Mouse (Mus musculus) stomach, embryonic 15.5 days (tissue): ENCODE data around the gene Higd2a. TPM values are rescaled to one million over a fixed set of nuclear protein-coding genes. Genes with fewer than 3 reads are reported as not detected.

ENCODE experiments used
- ATAC-seq: fragments of 200-750 bp; cut with Nextera tagmentation; 2 replicates; pipeline ENCODE4 v1.8.0; 2017; ENCODE audit warnings: low read depth, moderate number of reproducible peaks, moderate TSS enrichment; ENCODE audit not compliant: insufficient read depth, low FRiP score
- H3K27ac ChIP-seq: fragments of 300-500 bp; sonication (generic); 2 replicates; pipeline ENCODE4 v1.5.1; 2015; ENCODE audit warnings: mild to moderate bottlenecking, inconsistent platforms
- H3K27me3 ChIP-seq: fragments of 300-500 bp; sonication (generic); replicated peaks from 2 replicates; pipeline ENCODE4 v1.6.1; 2015; ENCODE audit warnings: inconsistent platforms
- H3K36me3 ChIP-seq: fragments of 300-500 bp; sonication (generic); 2 replicates; pipeline ENCODE4 v1.6.1; 2015; ENCODE audit warnings: inconsistent platforms
- H3K4me1 ChIP-seq: fragments of 300-500 bp; sonication (generic); 2 replicates; pipeline ENCODE4 v1.6.1; 2015; ENCODE audit warnings: inconsistent platforms
- H3K4me2 ChIP-seq: fragments of 300-500 bp; sonication (generic); 2 replicates; pipeline ENCODE4 v1.6.1; 2015; ENCODE audit warnings: mild to moderate bottlenecking, inconsistent platforms
- H3K4me3 ChIP-seq: fragments of 300-500 bp; sonication (generic); replicated peaks from 2 replicates; pipeline ENCODE4 v1.5.1; 2015; ENCODE audit warnings: inconsistent platforms
- H3K9ac ChIP-seq: fragments of 300-500 bp; sonication (generic); 2 replicates; pipeline ENCODE4 v1.6.1; 2015; ENCODE audit warnings: inconsistent platforms
- H3K9me3 ChIP-seq: fragments of 300-500 bp; sonication (generic); 2 replicates; pipeline ENCODE4 v1.6.1; 2016; ENCODE audit warnings: inconsistent platforms
- WGBS: fragments of 180-500 bp; shearing (Covaris S2); methylation state at CpG from one replicate; pipeline ENCODE4 v1.1.7; 2015; 5-methylcytosine and 5-hydroxymethylcytosine counted together
- polyA plus RNA-seq: library from polyadenylated mRNA; unstranded; fragments of >200 nt; fragmentation: Nextera tagmentation; extraction: Ambion mirVana; gene quantifications from 2 replicates; pipeline ENCODE4 v1.2.1, GENCODE M21; 2015

Gene Higd2a
- polyA plus RNA-seq: 193 and 207 TPM in 2 replicates

DNA sequence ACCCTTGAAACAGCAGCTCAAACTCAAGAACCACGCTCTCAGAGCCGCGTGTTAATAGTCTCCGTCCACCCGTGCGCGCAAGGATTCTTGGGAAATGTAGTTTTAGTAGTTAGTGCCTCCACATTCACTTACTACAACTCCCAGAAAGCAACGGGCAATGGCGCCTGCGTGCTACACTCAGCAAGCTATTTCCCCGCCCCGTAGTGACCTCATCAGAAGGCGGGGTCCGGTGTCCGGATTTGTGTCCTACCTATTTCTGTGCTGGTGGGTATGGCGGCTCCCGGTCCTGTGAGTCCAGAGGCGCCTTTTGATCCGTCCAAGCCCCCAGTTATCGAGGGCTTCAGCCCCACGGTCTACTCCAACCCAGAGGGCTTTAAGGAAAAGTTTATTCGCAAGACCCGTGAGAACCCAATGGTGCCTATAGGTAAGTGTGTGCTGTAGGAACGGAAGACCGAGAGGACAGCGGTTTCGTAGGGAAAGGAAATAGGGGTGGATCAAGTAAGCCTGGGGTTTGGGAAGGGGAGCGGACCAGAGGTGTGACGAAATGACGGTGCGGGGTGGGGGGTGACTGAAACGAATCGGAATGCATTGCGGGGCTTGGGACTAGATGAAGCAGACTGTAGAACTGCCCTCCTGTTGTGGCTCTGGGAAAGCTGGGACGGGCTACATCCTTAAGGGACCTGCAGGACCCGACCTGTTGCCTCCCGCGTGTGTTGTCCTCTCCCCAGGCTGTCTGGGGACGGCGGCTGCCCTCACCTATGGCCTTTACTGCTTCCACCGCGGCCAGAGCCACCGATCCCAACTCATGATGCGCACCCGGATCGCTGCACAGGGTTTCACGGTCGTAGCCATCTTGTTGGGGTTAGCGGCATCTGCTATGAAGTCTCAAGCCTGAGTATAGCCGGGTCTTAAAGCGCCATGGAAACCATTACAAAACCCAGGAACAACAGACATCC lies at the start of gene Higd2a, which contains the start of gene Nop16:
Gene Higd2a (plus strand): TSS at position 212 of the 956 bp plus-strand sequence.
Gene Nop16 (minus strand): TSS at position 95 of the 956 bp plus-strand sequence.
- peaks cover 12% of the 10 kb centered on the region; the same call in 1 of the 2 replicates for H3K36me3 ChIP-seq
- WGBS: under 1% methylated on average over 51 of the region's 51 CpGs

DNA sequence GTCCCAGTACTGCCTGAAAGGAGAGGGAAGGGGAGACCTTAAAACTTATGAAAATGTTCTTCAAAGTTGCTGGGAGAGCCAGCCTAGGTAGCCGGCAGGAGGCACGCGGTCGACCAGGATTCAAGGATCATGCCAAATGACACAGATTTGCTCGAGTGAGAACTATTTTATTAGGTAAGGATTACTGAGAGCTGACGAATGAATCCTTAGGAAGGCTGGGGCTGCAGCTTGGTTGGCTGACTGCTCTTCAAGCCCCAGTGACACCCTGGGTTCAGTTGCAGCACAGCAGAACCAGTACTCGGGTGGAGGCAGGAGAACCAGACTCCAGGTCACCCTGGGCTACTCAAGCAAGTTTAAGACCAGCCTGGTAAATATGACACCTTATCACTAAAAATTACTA lies 42.0 kb upstream of the Higd2a start:
- Histone ChIP-seq H3K9ac (no peak overlapping the region), H3K4me3 (no peak overlapping the region), H3K27ac (no peak overlapping the region), H3K27me3 (no peaks in the 10 kb centered on the region), H3K36me3 (peaks cover 22% of the 10 kb centered on the region), H3K4me2 (no peak overlapping the region), H3K9me3 (no peaks in the 10 kb centered on the region), H3K4me1 (no peaks in the 10 kb centered on the region)
- ATAC-seq: no peak
- WGBS: 84% methylated on average over 7 of the region's 7 CpGs

More for the DNA sequence above, at the start of gene Higd2a, which contains the start of gene Nop16:
- Histone ChIP-seq H3K9me3 (no peaks in the 10 kb centered on the region), H3K9ac (peak within 1 kb of the TSS; percentile 84), H3K4me3 (peak within 1 kb of the TSS; percentile 87), H3K4me1 (0 out of 2 replicates have a peak, but pooled peaks cover 6% of the 10 kb centered on the region), H3K4me2 (peak within 1 kb of the TSS; percentile 77), H3K27ac (peak within 1 kb of the TSS; percentile 89), H3K27me3 (no peaks in the 10 kb centered on the region)
- peak; percentile 97 for ATAC-seq

DNA sequence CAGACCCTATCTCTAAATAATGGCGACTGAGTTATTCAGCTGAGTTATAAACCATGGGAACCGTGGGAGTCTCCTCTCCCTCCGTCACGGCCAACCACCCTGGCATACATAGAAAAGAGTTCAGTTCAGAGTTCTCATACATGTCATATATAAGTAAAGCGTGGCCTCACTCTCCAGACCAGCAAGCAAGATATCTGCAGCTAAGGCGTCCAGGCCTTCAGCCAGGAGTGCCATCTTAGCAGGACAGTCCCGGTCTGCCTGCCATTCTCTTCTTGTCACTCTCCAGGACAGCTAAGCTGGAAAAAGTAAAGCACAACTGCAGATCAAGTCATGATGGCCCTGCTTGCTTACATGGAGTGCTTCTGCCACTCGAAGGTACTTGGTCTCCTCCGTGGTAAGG lies 33.8 kb upstream of the Higd2a start:
- WGBS: 86% methylated on average over 9 of the region's 9 CpGs
- no peak overlapping the region for H3K27ac ChIP-seq
- no peak overlapping the region for H3K4me3 ChIP-seq
- H3K36me3 ChIP-seq: peaks cover 60% of the 10 kb centered on the region
- no peaks in the 10 kb centered on the region for H3K4me1 ChIP-seq
- H3K4me2 ChIP-seq: no peak overlapping the region
- H3K9ac ChIP-seq: no peak overlapping the region
- no peak for ATAC-seq
- H3K9me3 ChIP-seq: no peaks in the 10 kb centered on the region
- no peaks in the 10 kb centered on the region for H3K27me3 ChIP-seq

- H3K27ac ChIP-seq: no peak overlapping the region
- H3K27me3 ChIP-seq: no peaks in the 10 kb centered on the region
- H3K4me2 ChIP-seq: no peak overlapping the region
- WGBS: 87% methylated on average over 3 of the region's 3 CpGs
- H3K9ac ChIP-seq: no peak overlapping the region
- no peaks in the 10 kb centered on the region for H3K4me1 ChIP-seq
- no peaks in the 10 kb centered on the region for H3K9me3 ChIP-seq
- ATAC-seq: no peak
- H3K4me3 ChIP-seq: no peak overlapping the region
- H3K36me3 ChIP-seq: peaks cover 66% of the 10 kb centered on the region
Measured at GRCm38 (mm10) chr13:54556796-54557195, 33.2 kb upstream of the Higd2a start.

DNA sequence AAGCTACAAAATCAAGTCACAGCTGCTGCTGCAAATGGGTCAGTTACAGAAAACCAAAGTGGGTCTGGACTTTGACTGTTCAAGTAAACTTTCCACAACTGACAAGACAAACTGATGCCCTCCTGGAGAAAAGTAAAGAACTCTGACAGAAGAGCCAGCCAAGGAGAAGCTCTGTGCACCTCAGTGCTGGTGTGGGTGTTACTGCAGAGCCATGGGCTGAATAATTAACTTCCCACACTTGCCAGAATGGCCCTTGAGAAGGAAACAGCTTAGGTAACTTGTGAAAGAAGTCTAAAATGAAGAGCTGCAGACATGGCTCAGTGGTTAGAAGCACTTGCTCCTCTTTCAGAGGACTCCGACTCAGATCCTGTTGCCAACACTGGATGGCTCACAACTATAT lies 32.4 kb upstream of the Higd2a start:
- no peak overlapping the region for H3K27ac ChIP-seq
- H3K4me1 ChIP-seq: no peaks in the 10 kb centered on the region
- H3K36me3 ChIP-seq: peaks cover 69% of the 10 kb centered on the region
- H3K27me3 ChIP-seq: no peaks in the 10 kb centered on the region
- no peak overlapping the region for H3K4me3 ChIP-seq
- H3K9me3 ChIP-seq: no peaks in the 10 kb centered on the region
- 91% methylated on average over 1 of the region's 1 CpGs for WGBS
- H3K9ac ChIP-seq: no peak overlapping the region
- no peak overlapping the region for H3K4me2 ChIP-seq
- ATAC-seq: no peak

DNA sequence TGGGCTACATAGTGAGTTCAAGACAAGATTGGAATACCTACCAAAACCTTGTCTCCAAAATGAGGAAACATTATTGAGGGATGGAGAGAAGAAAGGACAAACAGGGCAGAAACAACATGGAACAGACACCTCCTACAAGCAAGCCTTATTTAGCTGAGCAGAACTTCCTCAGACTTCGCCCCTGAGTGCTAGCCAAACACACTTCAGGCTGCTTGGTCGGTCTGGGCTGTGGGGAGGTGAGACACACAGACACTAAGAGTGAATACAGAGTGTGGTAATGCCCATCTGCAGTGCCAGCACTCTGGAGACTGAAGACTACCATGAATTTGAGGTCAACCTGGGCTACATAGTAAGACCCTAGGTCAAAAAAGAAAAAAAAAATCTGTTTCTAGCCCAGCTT lies 30.4 kb upstream of the Higd2a start:
- Histone ChIP-seq H3K4me1 (peaks cover 5% of the 10 kb centered on the region), H3K4me3 (no peak overlapping the region), H3K27me3 (no peaks in the 10 kb centered on the region), H3K27ac (no peak overlapping the region), H3K9ac (no peak overlapping the region), H3K9me3 (no peaks in the 10 kb centered on the region), H3K36me3 (peaks cover 59% of the 10 kb centered on the region), H3K4me2 (no peak overlapping the region)
- 90% methylated on average over 2 of the region's 2 CpGs for WGBS
- ATAC-seq: no peak

- WGBS: 94% methylated on average over 7 of the region's 7 CpGs
- H3K27me3 ChIP-seq: no peaks in the 10 kb centered on the region
- peaks cover 58% of the 10 kb centered on the region for H3K36me3 ChIP-seq
Measured at GRCm38 (mm10) chr13:54560608-54561007, 29.4 kb upstream of the Higd2a start.

GRCm38 (mm10) chr13:54562562-54562961 lies 27.4 kb upstream of the Higd2a start:
- Histone ChIP-seq H3K36me3 (peaks cover 38% of the 10 kb centered on the region), H3K9me3 (no peaks in the 10 kb centered on the region), H3K27me3 (no peaks in the 10 kb centered on the region), H3K27ac (no peak overlapping the region), H3K4me2 (no peak overlapping the region), H3K9ac (no peak overlapping the region), H3K4me3 (no peak overlapping the region), H3K4me1 (peaks cover 8% of the 10 kb centered on the region)
- no peak for ATAC-seq
- 84% methylated on average over 7 of the region's 7 CpGs for WGBS

More at GRCm38 (mm10) chr13:54560608-54561007, 29.4 kb upstream of the Higd2a start:
- no peak overlapping the region for H3K4me2 ChIP-seq
- H3K9ac ChIP-seq: no peak overlapping the region
- H3K9me3 ChIP-seq: no peaks in the 10 kb centered on the region
- ATAC-seq: no peak
- peaks cover 7% of the 10 kb centered on the region for H3K4me1 ChIP-seq
- no peak overlapping the region for H3K27ac ChIP-seq
- no peak overlapping the region for H3K4me3 ChIP-seq

DNA sequence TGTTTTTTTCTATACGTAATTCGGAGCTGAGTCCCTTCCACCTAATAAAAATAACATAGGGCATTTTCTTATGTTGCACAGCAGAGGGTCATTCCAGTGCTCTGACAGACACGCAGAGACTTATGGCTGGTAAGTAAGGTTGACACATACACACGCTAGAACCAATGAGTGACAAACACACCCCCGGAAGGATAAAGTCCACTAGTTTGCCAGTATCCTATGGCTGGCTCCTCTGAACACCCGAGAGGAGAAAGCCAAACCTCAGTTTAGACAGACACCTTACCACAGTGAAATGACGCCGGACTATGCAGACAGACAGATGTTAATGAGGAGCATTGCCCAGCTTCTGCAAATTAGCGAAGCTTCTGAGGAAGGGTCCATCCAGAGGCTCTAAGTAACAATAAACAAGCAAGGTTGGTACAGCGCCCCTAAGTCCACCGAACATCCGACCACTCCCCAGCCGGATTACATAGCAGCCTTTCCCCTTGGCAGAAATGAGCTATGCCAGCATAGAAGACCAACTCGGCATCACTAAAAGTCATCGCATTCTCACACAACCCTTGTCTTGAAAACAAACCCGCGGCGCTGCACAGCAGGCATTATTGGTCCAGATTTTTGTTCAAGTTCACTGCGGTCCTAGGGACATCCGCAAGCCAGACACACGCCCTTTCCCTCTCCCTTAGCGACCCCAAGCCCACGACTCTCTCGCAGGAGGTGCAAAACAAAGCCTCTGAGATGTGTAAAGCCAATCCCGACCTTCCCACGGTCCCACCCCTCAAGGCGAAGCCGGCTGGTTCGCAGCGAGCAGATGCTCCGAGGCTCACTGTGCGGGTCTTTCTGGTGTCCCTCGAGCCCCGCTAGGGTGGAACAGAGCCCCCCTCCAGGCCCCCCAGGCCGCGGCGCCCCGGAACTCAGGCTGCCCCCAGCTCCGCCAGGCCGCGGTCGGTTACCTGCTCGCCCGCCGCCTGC lies 25.5 kb upstream of the Higd2a start:
- peak; percentile 19 for ATAC-seq
- 9% methylated on average over 45 of the region's 45 CpGs for WGBS
- Histone ChIP-seq H3K4me1 (peaks cover 8% of the 10 kb centered on the region), H3K4me2 (peak overlapping the region; percentile 80), H3K9me3 (no peaks in the 10 kb centered on the region), H3K9ac (peak overlapping the region; percentile 97), H3K27ac (0 out of 2 replicates have a peak overlapping the region, but pooled peaks have one; percentile 54), H3K36me3 (peaks cover 22% of the 10 kb centered on the region), H3K27me3 (no peaks in the 10 kb centered on the region), H3K4me3 (peak overlapping the region; percentile 99)

DNA sequence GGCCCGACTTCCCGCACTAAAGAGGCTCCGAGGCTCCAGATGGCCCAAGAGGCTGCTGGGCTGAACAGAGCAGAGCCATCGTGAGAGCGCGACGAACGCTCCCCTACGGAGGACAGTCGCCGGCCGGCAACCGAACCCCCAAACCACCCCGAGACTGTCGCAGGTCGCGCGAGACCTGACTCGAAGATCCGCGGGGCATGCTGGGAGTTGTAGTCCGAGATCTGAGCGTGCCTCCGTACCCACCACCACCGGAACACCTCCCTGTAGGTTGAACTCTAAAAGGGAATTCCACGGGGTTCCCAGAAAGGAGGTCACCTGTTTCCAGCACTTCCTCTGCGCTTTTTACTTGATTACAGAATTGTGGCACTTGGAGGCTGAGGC lies 24.8 kb upstream of the Higd2a start, which contains the start of gene 4833439L19Rik:
Gene 4833439L19Rik (minus strand): TSS at position 235 of the 381 bp plus-strand sequence.
- ATAC-seq: peak; percentile 93
- WGBS: under 1% methylated on average over 27 of the region's 27 CpGs
- Histone ChIP-seq H3K36me3 (peaks cover 20% of the 10 kb centered on the region), H3K9ac (peak within 1 kb of the TSS; percentile 97), H3K9me3 (no peaks in the 10 kb centered on the region), H3K4me2 (peak within 1 kb of the TSS; percentile 80), H3K4me3 (peak within 1 kb of the TSS; percentile 99), H3K4me1 (peaks cover 8% of the 10 kb centered on the region), H3K27ac (peak within 1 kb of the TSS; percentile 73), H3K27me3 (no peaks in the 10 kb centered on the region)

DNA sequence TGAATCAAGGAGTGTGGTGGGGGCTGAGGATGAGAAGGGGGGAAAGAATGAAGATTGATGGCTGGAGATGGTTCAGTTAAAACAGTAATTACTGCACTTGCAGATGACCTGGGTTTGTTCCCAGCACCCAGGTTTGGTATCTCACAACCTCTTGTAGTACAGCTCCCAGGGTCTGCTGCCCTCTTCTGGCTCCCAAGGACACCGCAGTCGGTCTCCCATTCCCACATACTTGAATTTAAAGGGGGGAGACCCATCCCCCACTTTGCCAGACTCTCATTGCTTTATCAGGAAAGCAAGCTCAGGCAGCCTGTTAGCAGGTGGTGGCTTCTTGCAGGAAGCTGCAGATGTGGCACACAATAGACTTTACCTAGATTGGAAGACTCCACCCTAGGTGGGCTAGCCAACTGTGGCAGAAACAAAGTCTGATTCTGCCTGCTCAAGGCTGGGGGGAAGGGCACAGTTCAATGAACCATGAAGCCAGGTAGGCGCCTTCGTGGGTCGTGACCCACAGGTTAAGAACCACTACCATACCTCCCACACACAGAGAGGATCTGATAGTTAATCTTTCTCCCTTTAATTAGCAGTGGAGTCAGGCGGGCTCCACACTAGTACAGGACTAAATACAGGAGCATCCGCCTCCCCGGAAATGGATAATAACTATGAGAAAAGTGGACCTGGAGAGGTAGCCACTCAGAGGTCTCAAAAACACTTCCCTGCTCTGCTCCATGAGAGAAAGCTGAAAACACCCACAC lies 24.2 kb upstream of the Higd2a start:
- peak; percentile 12; the same call in 1 of the 2 replicates for ATAC-seq
- no peak overlapping the region for H3K9ac ChIP-seq
- no peaks in the 10 kb centered on the region for H3K9me3 ChIP-seq

More for the DNA sequence above, 24.2 kb upstream of the Higd2a start:
- H3K27ac ChIP-seq: peak overlapping the region; percentile 73
- peak overlapping the region; percentile 99 for H3K4me3 ChIP-seq
- peak overlapping the region; percentile 80 for H3K4me2 ChIP-seq
- H3K27me3 ChIP-seq: no peaks in the 10 kb centered on the region
- H3K36me3 ChIP-seq: peaks cover 14% of the 10 kb centered on the region
- WGBS: 46% methylated on average over 8 of the region's 8 CpGs
- peaks cover 8% of the 10 kb centered on the region for H3K4me1 ChIP-seq
